Mouse (Mus musculus): Measurements from ENCODE around the gene Gp6. TPM values are rescaled to one million over a fixed set of nuclear protein-coding genes. Genes with fewer than 3 reads are reported as not detected.

The Gp6 gene
- 0.54 and 0.57 TPM in 2 replicates for polyA plus RNA-seq (2015; fragmentation: Nextera tagmentation; extraction: Ambion mirVana)

DNA sequence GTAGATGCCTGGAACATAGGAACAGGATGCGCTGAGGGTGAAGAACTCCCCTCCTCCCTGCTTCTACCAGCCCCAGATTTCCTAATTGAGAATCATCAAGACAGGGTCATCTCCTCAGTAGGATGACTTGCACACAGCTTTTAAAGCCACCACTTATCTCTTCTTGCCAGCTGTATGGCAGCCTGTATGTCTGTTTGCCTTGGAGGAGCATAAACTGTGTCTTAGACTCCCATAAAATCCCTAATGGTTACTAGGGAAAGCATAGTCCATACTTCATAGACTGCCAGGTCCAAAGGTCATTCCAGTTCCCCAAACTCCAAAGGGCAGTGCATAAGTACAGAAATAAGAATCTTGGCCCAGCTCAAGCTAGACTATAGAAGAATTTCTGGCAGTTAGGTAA lies at the start of gene Gp6:
Gene Gp6, minus strand, starts transcription at position 15 of the 400 bp plus-strand sequence.
- ATAC-seq, result no peak
- Histone ChIP-seq H3K36me3 (ENCODE audit: insufficient read depth, low read length) (no peaks in the 10 kb centered on the region), H3K4me3 (ENCODE audit: low read depth, low read length) (no peak within 1 kb of the TSS), H3K9ac (replicated peaks; ENCODE audit: low read depth) (no peak within 1 kb of the TSS), H3K4me2 (replicated peaks; ENCODE audit: low read depth, low read length) (no peak within 1 kb of the TSS), H3K27ac (ENCODE audit: low read length) (no peak within 1 kb of the TSS), H3K4me1 (ENCODE audit: insufficient read depth, low read depth, low read length) (no peaks in the 10 kb centered on the region), H3K9me3 (ENCODE audit: low read length) (no peaks in the 10 kb centered on the region), H3K27me3 (replicated peaks; ENCODE audit: insufficient read depth, low read length) (no peaks in the 10 kb centered on the region)
- WGBS, result 96% methylated on average over 1 of the region's 1 CpGs
- no peak for TF ChIP-seq CTCF (IDR thresholded peaks at IDR 0.05)
- TF ChIP-seq EP300 (IDR thresholded peaks at IDR 0.05), result no peak
- no peak for DNase-seq (ENCODE audit: low spot score)

DNA sequence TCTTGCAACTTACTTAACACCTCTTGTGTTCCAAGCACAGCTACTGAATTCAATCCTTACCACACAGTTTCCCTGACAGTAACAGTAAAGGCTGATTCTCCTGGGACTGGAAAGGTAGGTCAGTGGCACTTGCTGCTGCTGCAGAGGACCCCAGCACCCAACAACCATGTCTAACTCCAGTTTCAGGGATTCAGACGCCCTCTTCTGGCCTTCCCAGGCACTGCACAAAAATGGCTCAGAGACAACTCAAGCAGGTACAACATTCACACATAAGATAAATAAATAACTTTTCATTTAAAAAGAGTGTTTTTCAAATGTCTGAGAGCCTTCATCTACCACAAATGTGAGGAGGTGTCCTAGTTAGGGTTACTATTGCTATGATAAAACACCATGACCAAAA lies 49.6 kb upstream of the Gp6 start:
- H3K27me3 ChIP-seq (replicated peaks; ENCODE audit: insufficient read depth, low read length), result no peaks in the 10 kb centered on the region
- no peak overlapping the region for H3K4me2 ChIP-seq (replicated peaks; ENCODE audit: low read depth, low read length)
- H3K9me3 ChIP-seq (ENCODE audit: low read length), result no peaks in the 10 kb centered on the region
- peaks cover under 1% of the 10 kb centered on the region; the same call in 1 of the 2 replicates for H3K4me1 ChIP-seq (ENCODE audit: insufficient read depth, low read depth, low read length)
- H3K36me3 ChIP-seq (ENCODE audit: insufficient read depth, low read length), result no peaks in the 10 kb centered on the region
- DNase-seq (ENCODE audit: low spot score), result no peak
- H3K4me3 ChIP-seq (ENCODE audit: low read depth, low read length), result no peak overlapping the region
- H3K27ac ChIP-seq (ENCODE audit: low read length), result no peak overlapping the region
- ATAC-seq, result no peak
- WGBS, result 0% methylated on average over 1 of the region's 1 CpGs
- peak; percentile 53 for TF ChIP-seq CTCF (IDR thresholded peaks at IDR 0.05)
- no peak for TF ChIP-seq EP300 (IDR thresholded peaks at IDR 0.05)
- H3K9ac ChIP-seq (replicated peaks; ENCODE audit: low read depth), result no peak overlapping the region

DNA sequence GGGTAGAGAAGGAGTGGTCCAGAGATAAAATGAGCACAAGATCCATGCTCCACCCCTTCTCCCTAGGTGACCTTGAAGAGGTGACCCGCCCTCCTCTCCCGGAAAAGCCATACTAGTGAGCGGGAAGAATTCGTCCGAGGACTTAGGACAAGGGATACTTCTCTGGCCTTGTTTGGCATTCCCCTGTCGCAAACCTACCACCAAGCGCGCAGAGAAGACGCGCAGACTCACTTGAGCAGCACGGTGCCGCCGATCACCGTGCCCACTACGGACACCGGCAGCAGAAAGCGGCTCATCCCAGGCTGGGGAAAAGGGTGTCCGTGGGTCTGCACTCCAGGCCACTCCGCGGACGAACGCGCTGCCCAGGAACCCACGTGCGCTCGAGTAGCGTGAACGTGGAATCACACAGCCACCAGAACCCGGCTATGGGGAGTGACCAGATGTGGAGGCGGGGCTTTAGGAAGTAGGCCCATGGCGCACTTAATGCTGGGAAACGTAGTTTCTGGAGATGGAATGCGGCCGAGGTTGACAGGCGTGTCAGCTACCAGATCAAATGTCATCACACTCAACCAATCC lies 47.8 kb upstream of the Gp6 start, which contains the start of gene Rdh13:
Gene Rdh13, minus strand, starts transcription at position 434 of the 576 bp plus-strand sequence.
- no peaks in the 10 kb centered on the region for H3K4me1 ChIP-seq (ENCODE audit: insufficient read depth, low read depth, low read length)
- H3K27me3 ChIP-seq (replicated peaks; ENCODE audit: insufficient read depth, low read length), result no peaks in the 10 kb centered on the region
- H3K9me3 ChIP-seq (ENCODE audit: low read length), result no peaks in the 10 kb centered on the region
- H3K4me3 ChIP-seq (ENCODE audit: low read depth, low read length), result peak within 1 kb of the TSS; percentile 59
- peak within 1 kb of the TSS; percentile 62 for H3K4me2 ChIP-seq (replicated peaks; ENCODE audit: low read depth, low read length)
- ATAC-seq, result peak; percentile 97
- peak within 1 kb of the TSS; percentile 71 for H3K27ac ChIP-seq (ENCODE audit: low read length)
- under 1% methylated on average over 32 of the region's 35 CpGs for WGBS
- DNase-seq (ENCODE audit: low spot score), result peak; percentile 98
- H3K9ac ChIP-seq (replicated peaks; ENCODE audit: low read depth), result peak within 1 kb of the TSS; percentile 19; the same call in 1 of the 2 replicates
- TF ChIP-seq EP300 (IDR thresholded peaks at IDR 0.05), result no peak
- TF ChIP-seq CTCF (IDR thresholded peaks at IDR 0.05), result peak; percentile 27; the same call in 1 of the 2 replicates
- H3K36me3 ChIP-seq (ENCODE audit: insufficient read depth, low read length), result no peaks in the 10 kb centered on the region

DNA sequence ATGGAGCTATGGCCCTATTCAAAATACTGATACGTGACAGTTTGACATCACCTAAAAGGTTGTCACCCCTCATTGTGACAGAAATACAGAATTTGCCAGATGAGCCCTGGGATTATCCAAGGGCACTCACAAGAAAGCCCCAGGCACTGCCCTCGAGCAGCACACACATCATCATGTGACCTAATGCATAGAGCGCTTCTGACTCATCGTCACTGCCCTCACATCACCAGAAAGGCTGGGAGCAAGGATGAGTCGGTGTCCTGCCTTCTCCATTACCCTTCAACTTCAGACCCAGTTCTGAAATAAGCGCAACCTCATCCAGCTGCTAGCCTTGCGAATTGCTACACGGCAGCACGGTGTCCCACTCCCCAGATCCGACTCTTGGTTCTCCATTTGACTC lies 43.0 kb upstream of the Gp6 start:
- ATAC-seq (no peak), DNase-seq (ENCODE audit: low spot score) (no peak)
- H3K36me3 ChIP-seq (ENCODE audit: insufficient read depth, low read length), result no peaks in the 10 kb centered on the region
- 93% methylated on average over 10 of the region's 10 CpGs for WGBS
- no peaks in the 10 kb centered on the region for H3K9me3 ChIP-seq (ENCODE audit: low read length)
- H3K4me2 ChIP-seq (replicated peaks; ENCODE audit: low read depth, low read length), result no peak overlapping the region
- no peak overlapping the region for H3K9ac ChIP-seq (replicated peaks; ENCODE audit: low read depth)
- no peak overlapping the region for H3K4me3 ChIP-seq (ENCODE audit: low read depth, low read length)
- no peaks in the 10 kb centered on the region for H3K27me3 ChIP-seq (replicated peaks; ENCODE audit: insufficient read depth, low read length)
- no peak overlapping the region for H3K27ac ChIP-seq (ENCODE audit: low read length)
- H3K4me1 ChIP-seq (ENCODE audit: insufficient read depth, low read depth, low read length), result no peaks in the 10 kb centered on the region
- TF ChIP-seq EP300 (IDR thresholded peaks at IDR 0.05), result no peak
- TF ChIP-seq CTCF (IDR thresholded peaks at IDR 0.05), result no peak

DNA sequence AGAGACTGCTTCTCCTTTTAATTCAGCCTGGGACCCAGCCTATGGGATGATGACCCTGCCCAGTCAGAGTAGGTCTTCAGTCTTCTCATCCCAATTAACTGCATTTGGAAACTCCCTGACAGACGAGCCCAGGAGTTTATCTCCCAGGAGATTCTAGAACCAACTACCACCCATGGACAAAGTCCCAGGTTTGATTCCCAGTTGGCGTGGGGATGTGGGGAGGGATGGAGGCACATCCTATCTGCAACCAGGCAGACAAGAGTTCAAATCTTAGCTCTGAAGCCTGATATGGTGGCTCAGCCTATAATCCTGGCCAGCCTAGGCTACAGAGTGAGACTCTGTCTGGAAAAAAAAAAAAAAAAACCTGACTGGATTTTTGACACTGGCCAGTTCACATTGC lies 40.2 kb upstream of the Gp6 start:
- no peaks in the 10 kb centered on the region for H3K9me3 ChIP-seq (ENCODE audit: low read length)
- no peaks in the 10 kb centered on the region for H3K27me3 ChIP-seq (replicated peaks; ENCODE audit: insufficient read depth, low read length)
- H3K4me1 ChIP-seq (ENCODE audit: insufficient read depth, low read depth, low read length), result no peaks in the 10 kb centered on the region
- ATAC-seq (no peak), DNase-seq (ENCODE audit: low spot score) (no peak)
- TF ChIP-seq CTCF (IDR thresholded peaks at IDR 0.05) (no peak), EP300 (IDR thresholded peaks at IDR 0.05) (no peak)
- 82% methylated on average over 2 of the region's 2 CpGs for WGBS
- H3K4me2 ChIP-seq (replicated peaks; ENCODE audit: low read depth, low read length), result no peak overlapping the region
- no peak overlapping the region for H3K9ac ChIP-seq (replicated peaks; ENCODE audit: low read depth)
- no peak overlapping the region for H3K4me3 ChIP-seq (ENCODE audit: low read depth, low read length)
- H3K36me3 ChIP-seq (ENCODE audit: insufficient read depth, low read length), result 0 out of 2 replicates have a peak, but pooled peaks cover 4% of the 10 kb centered on the region
- H3K27ac ChIP-seq (ENCODE audit: low read length), result no peak overlapping the region

DNA sequence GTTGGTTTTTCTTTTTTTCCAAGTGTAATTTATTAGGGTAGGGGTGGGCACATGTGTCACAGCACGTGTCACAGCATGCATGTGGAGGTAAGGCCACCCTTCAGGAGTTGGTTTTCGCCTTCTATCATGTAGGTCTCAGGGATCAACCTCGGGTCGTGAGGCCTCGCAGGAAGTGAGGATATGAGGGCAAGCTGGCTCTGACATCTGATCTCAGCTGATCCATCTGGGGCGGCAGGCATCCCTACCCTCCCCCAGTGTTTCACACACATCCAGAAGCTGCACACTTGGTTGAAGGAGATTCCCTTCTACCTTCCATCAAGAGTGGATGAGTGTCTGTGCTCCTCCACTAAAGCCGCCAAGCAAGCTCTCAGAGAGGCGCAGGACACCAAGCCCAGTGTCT lies 34.5 kb upstream of the Gp6 start:
- no peak overlapping the region for H3K4me3 ChIP-seq (ENCODE audit: low read depth, low read length)
- H3K36me3 ChIP-seq (ENCODE audit: insufficient read depth, low read length), result 0 out of 2 replicates have a peak, but pooled peaks cover 8% of the 10 kb centered on the region
- H3K9ac ChIP-seq (replicated peaks; ENCODE audit: low read depth), result no peak overlapping the region
- ATAC-seq, result no peak
- no peak overlapping the region for H3K4me2 ChIP-seq (replicated peaks; ENCODE audit: low read depth, low read length)
- WGBS, result 84% methylated on average over 8 of the region's 8 CpGs
- no peaks in the 10 kb centered on the region for H3K9me3 ChIP-seq (ENCODE audit: low read length)
- no peak overlapping the region for H3K27ac ChIP-seq (ENCODE audit: low read length)
- no peaks in the 10 kb centered on the region for H3K27me3 ChIP-seq (replicated peaks; ENCODE audit: insufficient read depth, low read length)
- no peak for TF ChIP-seq CTCF (IDR thresholded peaks at IDR 0.05)
- no peak for TF ChIP-seq EP300 (IDR thresholded peaks at IDR 0.05)
- H3K4me1 ChIP-seq (ENCODE audit: insufficient read depth, low read depth, low read length), result no peaks in the 10 kb centered on the region
- no peak for DNase-seq (ENCODE audit: low spot score)
